Mouse (Mus musculus) midbrain, embryonic 12.5 days (tissue): ENCODE results near the gene Prpf19. TPM values are rescaled to one million over a fixed set of nuclear protein-coding genes. Genes with fewer than 3 reads are reported as not detected.

Source experiments
- ATAC-seq: fragments of 200-750 bp; cut with Nextera tagmentation; 2 replicates; pipeline ENCODE4 v1.8.0; 2017; ENCODE audit warnings: low read depth, moderate TSS enrichment, moderate library complexity; ENCODE audit not compliant: low FRiP score
- H3K27ac ChIP-seq: fragments of 300-500 bp; sonication (generic); replicated peaks from 2 replicates; pipeline ENCODE4 v1.5.1; 2016; ENCODE audit warnings: mild to moderate bottlenecking
- H3K27me3 ChIP-seq: fragments of 300-500 bp; sonication (generic); 2 replicates; pipeline ENCODE4 v1.6.1; 2016; ENCODE audit warnings: mild to moderate bottlenecking
- H3K36me3 ChIP-seq: fragments of 300-500 bp; sonication (generic); 2 replicates; pipeline ENCODE4 v1.6.1; 2016
- H3K4me1 ChIP-seq: fragments of 300-500 bp; sonication (generic); 2 replicates; pipeline ENCODE4 v1.6.1; 2016
- H3K4me2 ChIP-seq: fragments of 300-500 bp; sonication (generic); replicated peaks from 2 replicates; pipeline ENCODE4 v1.6.1; 2016; ENCODE audit warnings: mild to moderate bottlenecking, moderate library complexity
- H3K4me3 ChIP-seq: fragments of 300-500 bp; sonication (generic); 2 replicates; pipeline ENCODE4 v1.5.1; 2016; ENCODE audit warnings: mild to moderate bottlenecking
- H3K9ac ChIP-seq: fragments of 300-500 bp; sonication (generic); replicated peaks from 2 replicates; pipeline ENCODE4 v1.6.1; 2016; ENCODE audit warnings: mild to moderate bottlenecking, moderate library complexity
- H3K9me3 ChIP-seq: fragments of 300-500 bp; sonication (generic); 2 replicates; pipeline ENCODE4 v1.6.1; 2016; ENCODE audit warnings: mild to moderate bottlenecking
- WGBS: fragments of 180-500 bp; shearing (Covaris S2); methylation state at CpG from one replicate; pipeline ENCODE4 v1.1.7; 2016; 5-methylcytosine and 5-hydroxymethylcytosine counted together
- polyA plus RNA-seq: library from polyadenylated mRNA; unstranded; fragments of >200 nt; fragmentation: Nextera tagmentation; extraction: Ambion mirVana; gene quantifications from 2 replicates; pipeline ENCODE4 v1.2.1, GENCODE M21; 2016

Gene Prpf19
- polyA plus RNA-seq, 1 experiment from 2014 or later: 39.1 TPM

DNA sequence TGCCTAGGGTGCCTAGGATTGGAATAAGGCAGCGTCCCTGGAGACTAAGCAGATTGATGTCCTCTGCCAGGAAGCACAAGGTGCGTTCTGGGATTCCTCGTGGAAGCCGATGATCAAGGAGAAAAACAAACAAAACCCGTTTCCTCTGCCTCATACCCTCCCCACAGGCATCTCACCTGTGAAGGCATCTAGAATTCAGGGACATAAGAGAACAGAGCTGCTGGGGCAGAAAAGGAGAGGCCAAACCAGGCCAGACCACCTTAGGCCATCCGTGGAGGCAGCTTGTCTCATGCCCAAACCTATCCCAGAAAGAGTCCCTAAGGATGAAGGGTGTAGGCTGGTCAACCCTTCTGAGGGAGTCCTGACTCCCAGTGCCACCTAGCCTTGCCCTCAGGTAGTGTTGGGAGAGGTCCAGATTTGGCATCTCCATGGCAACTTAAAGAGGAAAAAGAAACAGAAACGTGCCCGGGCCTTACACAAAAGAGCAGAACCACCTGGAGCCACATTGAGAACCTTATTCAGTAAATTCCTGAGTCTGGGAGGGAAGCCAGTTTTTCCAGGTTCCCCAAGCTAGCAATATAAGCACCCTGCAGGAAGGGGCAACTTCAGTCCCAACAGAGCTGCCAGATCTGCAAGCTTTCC lies 25.0 kb upstream of the Prpf19 start, which contains the start of gene Tmem132a:
Tmem132a (minus strand) TSS at position 55 of the 642 bp plus-strand sequence.
- peak within 1 kb of the TSS; percentile 90 for H3K27ac ChIP-seq

DNA sequence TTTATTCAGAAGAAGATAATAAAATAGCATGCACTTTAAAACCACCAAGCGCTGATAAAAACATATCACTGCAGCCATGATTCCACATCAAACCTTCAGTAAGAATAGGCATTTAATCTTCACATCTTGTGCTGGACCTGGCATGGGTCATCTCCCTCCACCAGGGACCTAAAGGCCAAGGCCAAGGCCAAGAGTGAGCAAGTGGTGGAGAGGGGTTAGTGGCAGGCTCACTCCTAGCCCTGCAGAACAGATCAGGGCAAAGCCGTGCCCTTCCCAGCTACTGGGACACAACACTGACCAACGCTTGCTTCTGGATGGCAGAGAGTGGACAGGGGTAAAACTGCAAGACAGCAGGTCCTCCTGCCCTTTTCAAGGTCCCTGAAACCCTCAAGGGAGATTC lies 24.4 kb upstream of the Prpf19 start:
- H3K36me3 ChIP-seq: peaks cover 52% of the 10 kb centered on the region
- no peak overlapping the region for H3K4me2 ChIP-seq
- no peak for ATAC-seq
- WGBS: 94% methylated on average over 3 of the region's 3 CpGs
- no peaks in the 10 kb centered on the region for H3K27me3 ChIP-seq
- no peak overlapping the region for H3K27ac ChIP-seq
- no peak overlapping the region for H3K4me3 ChIP-seq
- H3K9ac ChIP-seq: 0 out of 2 replicates have a peak overlapping the region, but pooled peaks have one; percentile 0
- no peaks in the 10 kb centered on the region for H3K9me3 ChIP-seq
- H3K4me1 ChIP-seq: peaks cover 29% of the 10 kb centered on the region

More for the DNA sequence above, 25.0 kb upstream of the Prpf19 start, which contains the start of gene Tmem132a:
- no peaks in the 10 kb centered on the region for H3K27me3 ChIP-seq
- no peak; the same call in 1 of the 2 replicates for ATAC-seq
- peaks cover 58% of the 10 kb centered on the region for H3K36me3 ChIP-seq
- peak within 1 kb of the TSS; percentile 92 for H3K9ac ChIP-seq
- peak within 1 kb of the TSS; percentile 86 for H3K4me3 ChIP-seq
- peaks cover 29% of the 10 kb centered on the region for H3K4me1 ChIP-seq
- peak within 1 kb of the TSS; percentile 91 for H3K4me2 ChIP-seq
- 2% methylated on average over 8 of the region's 8 CpGs for WGBS
- no peaks in the 10 kb centered on the region for H3K9me3 ChIP-seq

DNA sequence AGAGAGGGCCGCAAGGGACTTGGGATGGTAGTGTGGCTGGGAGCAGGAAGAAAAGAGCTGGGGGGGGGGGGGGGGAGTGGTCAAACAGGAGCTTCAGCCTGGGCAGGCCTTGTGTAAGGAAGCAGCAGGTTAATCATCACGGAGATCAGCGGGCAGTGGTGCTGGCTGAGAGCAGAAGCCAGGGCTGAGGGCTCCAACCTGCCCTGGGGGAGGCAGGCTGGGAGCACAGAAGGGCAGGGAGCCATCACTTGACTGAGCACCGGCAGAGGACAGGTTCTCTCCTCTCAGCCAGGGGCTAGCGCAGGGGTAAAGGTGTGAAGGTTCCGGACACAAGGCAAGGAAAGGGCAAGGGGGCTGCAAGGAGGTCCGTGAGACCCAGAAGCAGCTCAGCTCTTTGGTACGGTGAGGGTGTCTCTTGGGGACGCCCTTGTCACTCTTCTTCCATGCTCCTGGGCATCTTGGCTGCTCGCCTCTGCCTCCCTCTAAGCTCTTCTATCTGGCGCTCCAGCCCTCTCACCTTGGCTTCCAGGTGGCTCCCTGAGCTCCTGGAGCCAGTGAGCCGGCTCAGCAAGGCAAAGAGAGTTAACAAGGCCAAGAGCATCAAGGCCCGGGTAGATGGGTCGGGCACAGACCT lies 23.6 kb upstream of the Prpf19 start:
- Histone ChIP-seq H3K4me3 (no peak overlapping the region), H3K27me3 (no peaks in the 10 kb centered on the region), H3K9ac (0 out of 2 replicates have a peak overlapping the region, but pooled peaks have one; percentile 0), H3K4me2 (no peak overlapping the region), H3K36me3 (peaks cover 44% of the 10 kb centered on the region), H3K4me1 (peaks cover 29% of the 10 kb centered on the region), H3K9me3 (no peaks in the 10 kb centered on the region), H3K27ac (no peak overlapping the region)
- 78% methylated on average over 14 of the region's 14 CpGs for WGBS
- no peak for ATAC-seq

DNA sequence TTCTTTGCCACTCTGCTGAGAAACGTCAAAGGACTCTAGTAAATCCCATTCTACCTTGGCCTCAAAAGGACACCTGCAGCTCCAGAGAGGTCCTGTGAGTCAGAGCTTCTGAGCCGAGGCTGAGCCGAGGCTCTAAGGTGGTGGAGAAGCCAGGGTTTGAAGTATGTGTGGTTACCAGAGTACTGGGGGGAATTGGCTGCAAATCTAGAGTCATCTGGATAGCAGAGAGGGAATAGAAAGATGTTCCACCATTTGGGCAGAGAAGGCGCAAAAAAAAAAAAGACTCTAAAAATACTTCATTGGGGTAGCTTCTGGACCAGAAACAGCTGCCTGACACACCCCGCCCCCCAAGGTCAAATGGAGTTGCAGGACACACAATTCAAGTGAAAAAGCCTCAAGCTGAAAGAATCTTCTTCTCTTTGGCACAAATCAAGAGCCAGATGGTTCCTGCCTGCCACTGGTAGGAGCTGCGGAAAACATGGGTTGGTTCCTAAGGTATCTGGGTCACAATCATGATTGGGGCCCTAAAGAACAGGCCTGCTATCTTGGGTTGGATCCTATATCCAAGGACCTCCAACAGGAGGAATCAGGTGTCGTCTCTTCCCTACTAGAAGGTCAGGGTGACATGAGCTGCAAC lies 16.7 kb upstream of the Prpf19 start:
- Histone ChIP-seq H3K9me3 (no peaks in the 10 kb centered on the region), H3K27ac (no peak overlapping the region), H3K36me3 (peaks cover 11% of the 10 kb centered on the region), H3K27me3 (no peaks in the 10 kb centered on the region), H3K9ac (no peak overlapping the region), H3K4me2 (no peak overlapping the region), H3K4me1 (peaks cover 20% of the 10 kb centered on the region), H3K4me3 (no peak overlapping the region)
- WGBS: 93% methylated on average over 7 of the region's 7 CpGs
- no peak for ATAC-seq

DNA sequence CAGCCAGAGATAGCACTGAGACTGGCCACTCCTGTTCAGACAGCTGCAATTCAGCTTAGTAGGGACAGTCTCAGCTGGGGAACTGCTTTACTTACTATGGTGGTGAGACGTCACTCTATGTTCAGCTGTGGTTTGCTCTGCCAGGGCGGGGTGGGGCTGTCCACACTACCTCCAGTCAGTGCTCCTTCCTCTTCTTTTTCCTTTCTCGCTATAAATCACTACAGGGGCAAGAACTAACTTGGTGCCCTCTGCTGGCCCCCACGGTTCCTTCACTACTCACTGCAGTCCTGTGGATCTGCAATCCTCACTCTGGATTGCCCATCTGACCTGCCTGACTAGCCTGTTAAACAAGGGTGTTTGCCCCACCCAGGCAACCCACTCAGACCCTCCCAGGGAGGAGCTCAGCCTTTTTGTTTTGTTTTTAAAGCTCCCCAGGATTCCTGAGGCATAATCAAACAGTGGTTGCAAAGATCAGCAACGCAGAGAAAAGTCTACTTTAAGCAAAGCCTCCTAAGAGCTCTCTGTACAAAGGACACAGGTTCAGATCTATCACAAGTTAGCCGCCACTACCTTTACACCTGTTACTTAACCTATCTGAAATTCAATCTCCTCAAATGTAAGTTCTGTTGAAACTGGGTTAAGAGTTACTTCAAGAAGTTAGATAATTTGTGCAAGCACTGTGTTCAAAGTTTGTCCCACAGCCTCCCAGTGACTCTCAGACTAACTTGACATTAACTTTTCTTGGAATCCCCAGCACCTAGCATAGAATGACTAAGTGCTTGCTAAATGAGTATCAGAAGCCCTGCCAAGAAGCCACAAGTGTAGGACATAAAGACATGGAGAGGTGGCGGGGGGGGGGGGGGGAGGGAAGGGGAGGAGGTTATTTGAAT lies 14.7 kb upstream of the Prpf19 start:
- no peaks in the 10 kb centered on the region for H3K27me3 ChIP-seq
- peak overlapping the region; percentile 53 for H3K4me3 ChIP-seq
- no peak; the same call in 1 of the 2 replicates for ATAC-seq
- peak overlapping the region; percentile 66 for H3K9ac ChIP-seq
- H3K4me1 ChIP-seq: peaks cover 20% of the 10 kb centered on the region
- no peaks in the 10 kb centered on the region for H3K36me3 ChIP-seq
- H3K9me3 ChIP-seq: 0 out of 2 replicates have a peak, but pooled peaks cover 4% of the 10 kb centered on the region
- peak overlapping the region; percentile 96 for H3K27ac ChIP-seq
- peak overlapping the region; percentile 86 for H3K4me2 ChIP-seq
- WGBS: 50% methylated on average over 6 of the region's 7 CpGs

DNA sequence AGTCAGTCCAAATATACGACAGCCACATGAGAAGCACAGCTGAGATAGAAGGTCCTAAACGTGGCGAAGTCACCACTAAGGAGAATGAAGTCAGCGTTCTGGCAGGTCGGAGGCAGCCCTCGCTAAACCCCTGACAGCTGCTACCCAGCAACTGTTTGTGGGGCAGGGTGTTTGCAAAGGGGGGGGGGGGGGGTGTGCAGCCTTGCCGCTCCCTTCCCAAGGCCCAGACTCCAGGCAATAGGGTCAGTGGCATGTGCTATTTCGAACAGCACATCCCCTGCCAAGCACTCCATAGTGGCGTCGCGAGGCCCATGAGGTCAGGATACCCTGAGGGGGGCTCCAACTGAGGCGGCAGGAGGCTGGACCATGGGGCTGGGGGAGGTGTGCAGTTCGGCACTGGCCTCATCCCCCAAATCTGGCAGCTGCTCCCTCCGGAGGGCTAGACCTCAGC lies 14.0 kb upstream of the Prpf19 start:
- Histone ChIP-seq H3K27ac (peak overlapping the region; percentile 96), H3K4me1 (peaks cover 20% of the 10 kb centered on the region), H3K4me3 (peak overlapping the region; percentile 53), H3K27me3 (no peaks in the 10 kb centered on the region), H3K9me3 (0 out of 2 replicates have a peak, but pooled peaks cover 4% of the 10 kb centered on the region), H3K36me3 (no peaks in the 10 kb centered on the region), H3K4me2 (peak overlapping the region; percentile 86), H3K9ac (peak overlapping the region; percentile 66)
- 3% methylated on average over 14 of the region's 14 CpGs for WGBS
- ATAC-seq: no peak; the same call in 1 of the 2 replicates

DNA sequence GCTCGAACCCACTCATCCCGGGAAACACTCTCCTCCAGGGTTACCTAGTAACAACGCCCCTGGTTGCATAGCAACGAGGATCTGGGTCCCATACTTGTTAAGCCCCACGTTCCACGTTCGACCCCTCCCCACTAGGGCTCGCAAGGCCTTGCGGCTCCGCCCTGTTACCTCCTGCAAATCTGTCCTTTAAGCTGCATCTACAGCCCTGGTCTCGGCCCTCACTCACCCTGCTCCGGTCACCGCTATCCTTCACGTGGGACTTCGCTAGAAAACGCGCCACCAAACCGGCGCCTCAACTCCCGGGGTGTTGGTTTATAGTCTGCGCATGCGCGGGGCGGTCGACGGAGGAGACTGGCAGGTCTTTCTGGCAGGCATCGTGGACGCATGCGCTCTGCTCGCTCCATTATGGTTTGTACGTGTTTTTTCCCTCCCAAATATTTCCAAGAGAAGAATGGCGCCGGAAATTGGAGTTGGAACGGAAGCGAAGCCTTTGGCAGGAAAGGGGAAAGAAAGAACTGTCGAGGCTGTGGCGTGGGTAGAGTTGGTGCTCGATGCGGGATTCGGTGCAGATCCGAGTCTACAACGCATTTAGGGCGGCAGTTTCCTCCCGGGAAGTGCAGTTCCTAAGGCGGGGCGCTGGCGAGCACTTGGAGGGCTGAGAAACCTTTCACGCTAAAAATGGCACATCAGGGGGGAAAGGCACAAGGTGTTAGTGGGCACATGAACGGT lies 13.4 kb upstream of the Prpf19 start, which contains the start of gene Tmem109:
Tmem109 (minus strand) TSS at position 576 of the 729 bp plus-strand sequence.
- Histone ChIP-seq H3K9me3 (0 out of 2 replicates have a peak, but pooled peaks cover 4% of the 10 kb centered on the region), H3K36me3 (no peaks in the 10 kb centered on the region), H3K4me1 (peaks cover 20% of the 10 kb centered on the region), H3K9ac (peak within 1 kb of the TSS; percentile 66), H3K4me3 (peak within 1 kb of the TSS; percentile 53), H3K4me2 (peak within 1 kb of the TSS; percentile 86), H3K27me3 (no peaks in the 10 kb centered on the region), H3K27ac (peak within 1 kb of the TSS; percentile 96)
- WGBS: under 1% methylated on average over 49 of the region's 49 CpGs
- ATAC-seq: peak; percentile 94

DNA sequence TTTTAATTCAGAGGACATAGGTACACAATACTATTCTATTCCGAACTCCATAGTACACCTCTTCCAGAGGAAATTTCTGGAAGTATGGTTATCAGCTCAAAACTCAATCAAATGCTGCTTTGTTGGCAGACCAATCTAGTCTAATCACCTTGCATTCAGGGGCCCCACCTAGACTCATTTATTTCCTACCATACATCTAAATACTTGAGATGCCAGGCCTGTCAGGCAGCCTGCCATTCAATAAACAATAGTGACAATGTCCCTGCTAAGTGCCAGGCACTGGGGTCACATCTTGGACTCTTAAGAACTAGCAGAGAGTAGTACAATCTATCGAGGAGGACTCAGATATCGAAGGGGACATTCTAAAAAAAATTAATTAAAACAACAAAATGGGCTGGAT lies 2.8 kb upstream of the Prpf19 start:
- H3K4me3 ChIP-seq: no peak overlapping the region
- no peak overlapping the region for H3K9ac ChIP-seq
- H3K27ac ChIP-seq: no peak overlapping the region
- peaks cover 16% of the 10 kb centered on the region for H3K4me1 ChIP-seq
- no peaks in the 10 kb centered on the region for H3K27me3 ChIP-seq
- no peaks in the 10 kb centered on the region for H3K36me3 ChIP-seq
- no peak overlapping the region for H3K4me2 ChIP-seq
- H3K9me3 ChIP-seq: no peaks in the 10 kb centered on the region
- 88% methylated on average over 3 of the region's 3 CpGs for WGBS
- no peak for ATAC-seq

DNA sequence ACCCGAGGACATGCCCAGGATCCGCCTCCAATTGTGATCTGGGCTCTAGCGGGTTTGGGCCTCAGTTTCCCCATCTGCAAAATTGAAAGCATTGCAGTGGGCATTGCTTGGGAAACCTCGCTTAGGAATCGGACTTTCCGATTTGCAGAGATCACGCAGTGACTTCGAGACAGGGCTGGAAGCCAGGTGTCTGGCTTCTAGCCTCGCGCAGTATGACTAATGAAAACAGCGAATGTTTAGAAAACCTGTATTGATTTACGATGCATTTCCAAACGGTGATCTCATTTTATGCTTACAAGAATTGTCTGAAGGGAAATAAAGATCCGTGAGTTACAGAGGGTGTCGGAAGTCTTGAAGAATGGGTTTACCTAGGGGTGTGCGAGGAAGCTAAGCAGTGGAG lies 677 bp downstream of the Prpf19 start:
- H3K9ac ChIP-seq: peak overlapping the region; percentile 89
- H3K4me2 ChIP-seq: peak overlapping the region; percentile 84
- H3K36me3 ChIP-seq: peaks cover 34% of the 10 kb centered on the region
- peak overlapping the region; percentile 92 for H3K27ac ChIP-seq
- H3K27me3 ChIP-seq: no peaks in the 10 kb centered on the region
- peak overlapping the region; percentile 90 for H3K4me3 ChIP-seq
- H3K4me1 ChIP-seq: peaks cover 16% of the 10 kb centered on the region
- ATAC-seq: no peak
- no peaks in the 10 kb centered on the region for H3K9me3 ChIP-seq
- 3% methylated on average over 16 of the region's 16 CpGs for WGBS

DNA sequence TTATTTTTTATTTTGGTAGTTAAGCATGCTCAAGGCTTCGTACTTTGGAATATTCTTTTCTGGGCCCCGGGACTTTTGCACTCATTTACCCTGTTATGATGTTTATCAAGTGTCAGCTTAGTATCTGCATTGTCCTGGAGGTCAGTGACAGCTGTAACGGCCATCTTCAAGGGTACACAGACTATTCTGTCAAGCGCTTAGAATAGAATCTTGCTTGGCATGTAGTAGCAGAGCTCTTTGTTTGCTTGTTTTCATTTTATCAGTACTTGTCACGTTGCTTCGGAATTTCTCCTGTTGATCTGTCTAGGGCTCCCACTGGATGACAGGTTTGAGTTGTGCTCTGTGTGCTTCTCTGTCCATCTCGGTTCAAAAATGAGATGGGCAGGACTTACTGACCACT lies 1.8 kb downstream of the Prpf19 start:
- Histone ChIP-seq H3K36me3 (peaks cover 45% of the 10 kb centered on the region), H3K4me3 (0 out of 2 replicates have a peak overlapping the region, but pooled peaks have one; percentile 90), H3K4me1 (peaks cover 16% of the 10 kb centered on the region), H3K4me2 (peak overlapping the region; percentile 84), H3K27ac (no peak overlapping the region), H3K9me3 (no peaks in the 10 kb centered on the region), H3K27me3 (no peaks in the 10 kb centered on the region), H3K9ac (peak overlapping the region; percentile 89; the same call in 1 of the 2 replicates)
- WGBS: 84% methylated on average over 7 of the region's 7 CpGs
- ATAC-seq: no peak
